Comparison of ENCODE assay signal across 8 mouse cellular contexts in genomic region chr6:108065583-108065982, GRCm38 (mm10). TPM values are rescaled to one million over a fixed set of nuclear protein-coding genes. Genes with fewer than 3 reads are reported as not detected.
DNase-seq lines count a peak whose midpoint lies in the region; ATAC-seq and TF ChIP-seq lines count a peak whose summit lies in the region.

No protein-coding gene starts in this region.

- H3K4me2 ChIP-seq in intestine, embryonic 16.5 days (ENCODE audit: low read depth, low read length), result peak overlapping the region; percentile 77
- peak overlapping the region; percentile 61 for H3K4me2 ChIP-seq in limb, embryonic 13.5 days (replicated peaks)
- H3K4me2 ChIP-seq in midbrain, embryonic 14.5 days (ENCODE audit: low read length), result peak overlapping the region; percentile 54
- H3K4me2 ChIP-seq in stomach, embryonic 15.5 days, result peak overlapping the region; percentile 72

- no peak for ATAC-seq in intestine, embryonic 16.5 days
- ATAC-seq in limb, embryonic 13.5 days (ENCODE audit: low FRiP score, low read depth), result no peak
- ATAC-seq in midbrain, embryonic 14.5 days (ENCODE audit: low FRiP score, low TSS enrichment), result no peak
- no peak for ATAC-seq in stomach, embryonic 15.5 days (ENCODE audit: insufficient read depth, low FRiP score, low read depth)

- H3K4me1 ChIP-seq in spleen, adult 2 months (ENCODE audit: control insufficient read depth, insufficient read depth, insufficient read length), result no peaks in the 10 kb centered on the region; the same call in 1 of the 2 replicates
- no peaks in the 10 kb centered on the region for H3K4me1 ChIP-seq in intestine, embryonic 16.5 days (ENCODE audit: control insufficient read depth, insufficient read depth, low read length)
- H3K4me1 ChIP-seq in limb, embryonic 13.5 days, result no peaks in the 10 kb centered on the region
- H3K4me1 ChIP-seq in midbrain, embryonic 14.5 days (ENCODE audit: control insufficient read depth, insufficient read depth, low read length), result no peaks in the 10 kb centered on the region
- no peaks in the 10 kb centered on the region for H3K4me1 ChIP-seq in stomach, embryonic 15.5 days

- 3% methylated on average over 6 of the region's 6 CpGs for WGBS in spleen, adult 2 months
- WGBS in intestine, embryonic 16.5 days, result 9% methylated on average over 6 of the region's 6 CpGs
- WGBS in limb, embryonic 13.5 days, result 10% methylated on average over 6 of the region's 6 CpGs
- 6% methylated on average over 6 of the region's 6 CpGs for WGBS in midbrain, embryonic 14.5 days
- WGBS in stomach, embryonic 15.5 days, result 10% methylated on average over 5 of the region's 6 CpGs

- TF ChIP-seq CTCF in spleen, adult 2 months (IDR thresholded peaks at IDR 0.05; ENCODE audit: extremely low read depth, insufficient read depth, insufficient read length, insufficient replicate concordance), result no peak
- TF ChIP-seq CTCF in gastrocnemius, adult 2 months (IDR thresholded peaks at IDR 0.05), result peak; percentile 55

- DNase-seq in spleen, adult 2 months (ENCODE audit: low read depth in 1 of 2, low spot score in 2 of 2), result peak; percentile 57 to 67
- DNase-seq in spleen, adult 12 weeks (ENCODE audit: low spot score), result no peak
- DNase-seq in cerebellum, postnatal 25 days, result peak; percentile 79 to 91
- peak; percentile 75 for DNase-seq in gastrocnemius, adult 2 months
- DNase-seq in midbrain, embryonic 14.5 days, result peak; percentile 93

- peak overlapping the region; percentile 56 for H3K4me3 ChIP-seq in spleen, adult 2 months (ENCODE audit: extremely low read depth, insufficient read depth, insufficient read length)
- H3K4me3 ChIP-seq in gastrocnemius, adult 2 months, result peak overlapping the region; percentile 87
- peak overlapping the region; percentile 59 for H3K4me3 ChIP-seq in intestine, embryonic 16.5 days (ENCODE audit: low read length)
- H3K4me3 ChIP-seq in limb, embryonic 13.5 days, result peak overlapping the region; percentile 57
- H3K4me3 ChIP-seq in midbrain, embryonic 14.5 days (replicated peaks; ENCODE audit: low read depth, low read length), result peak overlapping the region; percentile 52
- peak overlapping the region; percentile 61 for H3K4me3 ChIP-seq in stomach, embryonic 15.5 days (replicated peaks)

- H3K9me3 ChIP-seq in intestine, embryonic 16.5 days (ENCODE audit: control insufficient read depth, low read length), result no peaks in the 10 kb centered on the region
- no peaks in the 10 kb centered on the region for H3K9me3 ChIP-seq in limb, embryonic 13.5 days
- H3K9me3 ChIP-seq in midbrain, embryonic 14.5 days (ENCODE audit: control insufficient read depth, low read length), result no peaks in the 10 kb centered on the region
- H3K9me3 ChIP-seq in stomach, embryonic 15.5 days, result no peaks in the 10 kb centered on the region

- no peaks in the 10 kb centered on the region for H3K27me3 ChIP-seq in spleen, adult 2 months (ENCODE audit: control insufficient read depth, insufficient read depth, low read length)
- H3K27me3 ChIP-seq in intestine, embryonic 16.5 days (replicated peaks; ENCODE audit: control insufficient read depth, insufficient read depth, low read length), result no peaks in the 10 kb centered on the region
- H3K27me3 ChIP-seq in limb, embryonic 13.5 days, result no peaks in the 10 kb centered on the region
- no peaks in the 10 kb centered on the region for H3K27me3 ChIP-seq in midbrain, embryonic 14.5 days (ENCODE audit: control insufficient read depth, insufficient read depth, low read length)
- no peaks in the 10 kb centered on the region for H3K27me3 ChIP-seq in stomach, embryonic 15.5 days (replicated peaks)

- H3K27ac ChIP-seq in spleen, adult 2 months (ENCODE audit: insufficient read depth, low read length), result peak overlapping the region; percentile 39; the same call in 1 of the 2 replicates
- peak overlapping the region; percentile 95 for H3K27ac ChIP-seq in gastrocnemius, adult 2 months
- H3K27ac ChIP-seq in intestine, embryonic 16.5 days (ENCODE audit: low read length), result peak overlapping the region; percentile 75; the same call in 1 of the 2 replicates
- H3K27ac ChIP-seq in limb, embryonic 13.5 days, result peak overlapping the region; percentile 73; the same call in 1 of the 2 replicates
- H3K27ac ChIP-seq in midbrain, embryonic 14.5 days (replicated peaks; ENCODE audit: low read depth, low read length), result peak overlapping the region; percentile 91
- peak overlapping the region; percentile 90 for H3K27ac ChIP-seq in stomach, embryonic 15.5 days

- peak overlapping the region; percentile 76 for H3K9ac ChIP-seq in intestine, embryonic 16.5 days (ENCODE audit: low read depth, low read length)
- peak overlapping the region; percentile 53; the same call in 1 of the 2 replicates for H3K9ac ChIP-seq in limb, embryonic 13.5 days
- peak overlapping the region; percentile 63 for H3K9ac ChIP-seq in midbrain, embryonic 14.5 days (replicated peaks; ENCODE audit: low read length)
- no peak overlapping the region for H3K9ac ChIP-seq in stomach, embryonic 15.5 days

- no peak for TF ChIP-seq POLR2A in spleen, adult 2 months (IDR thresholded peaks at IDR 0.05; ENCODE audit: low read depth, low read length)

- no peaks in the 10 kb centered on the region for H3K36me3 ChIP-seq in spleen, adult 2 months (ENCODE audit: control insufficient read depth, insufficient read depth, low read length)
- no peaks in the 10 kb centered on the region for H3K36me3 ChIP-seq in intestine, embryonic 16.5 days (ENCODE audit: control insufficient read depth, insufficient read depth, low read length)
- H3K36me3 ChIP-seq in limb, embryonic 13.5 days, result no peaks in the 10 kb centered on the region
- H3K36me3 ChIP-seq in midbrain, embryonic 14.5 days (ENCODE audit: control insufficient read depth, insufficient read depth, low read length), result no peaks in the 10 kb centered on the region
- no peaks in the 10 kb centered on the region for H3K36me3 ChIP-seq in stomach, embryonic 15.5 days

- intact Hi-C loops in gastrocnemius, adult 2 months (cut with DNase I), result no loop called here

RNA-seq across cellular contexts. Expression of gene Setmar, which starts 0.7 kb away (rescaled TPM):
- polyA plus RNA-seq in spleen, adult 2 months (2012; rRNA removed), result 0.69 and 1.3 TPM in 2 replicates
- total RNA-seq in gastrocnemius, adult 2 months (2021), result 1 to 10 TPM; 4.3 to 5.2 TPM
- polyA plus RNA-seq in intestine, embryonic 16.5 days (2015; fragmentation: Nextera tagmentation; extraction: Ambion mirVana), result 6.4 and 6.5 TPM in 2 replicates
- polyA plus RNA-seq in limb, embryonic 13.5 days (2015; fragmentation: Nextera tagmentation; extraction: Ambion mirVana), result 6.0 and 6.5 TPM in 2 replicates
- polyA plus RNA-seq in midbrain, embryonic 14.5 days (2014; fragmentation: Nextera tagmentation; extraction: Ambion mirVana), result 5.5 and 8.5 TPM in 2 replicates
- polyA plus RNA-seq in stomach, embryonic 15.5 days (2015; fragmentation: Nextera tagmentation; extraction: Ambion mirVana), result 6.1 and 6.6 TPM in 2 replicates

Comparison
In these comparisons a context has a peak if more than half of its experiments do, and no peak if none do; other contexts are left out.
1. H3K27ac ChIP-seq: peak in every context shown above with its lines; median percentile 95 in gastrocnemius, adult 2 months; 91 in midbrain, embryonic 14.5 days; 90 in stomach, embryonic 15.5 days; 75 in intestine, embryonic 16.5 days; 73 in limb, embryonic 13.5 days; 39 in spleen, adult 2 months.